Mouse (Mus musculus) embryonic fibroblast, embryonic 13.5 days (primary cell): Measurements from ENCODE around the gene Dnajc1.

Experiments
- CTCF ChIP-seq: IDR thresholded peaks from 2 replicates; pipeline ENCODE4 v1.5.1; 2011; ENCODE audit warnings: mild to moderate bottlenecking, control low read depth, low read length, moderate library complexity, borderline replicate concordance; ENCODE audit not compliant: insufficient read depth
- POLR2A ChIP-seq: IDR thresholded peaks from 2 replicates; pipeline ENCODE4 v1.6.1; 2011; ENCODE audit warnings: low read depth, mild to moderate bottlenecking, control low read depth, low read length, moderate library complexity

- no peak for TF ChIP-seq POLR2A
- no peak for TF ChIP-seq CTCF
Measured at GRCm38 (mm10) chr2:18206811-18207210, 185.8 kb downstream of the Dnajc1 start.
